Mouse (Mus musculus) megakaryocyte, embryonic 14.5 days (primary cell): Measurements from ENCODE around the gene Gsk3a.

Source experiments
- FLI1 ChIP-seq: IDR thresholded peaks from 2 replicates; pipeline ENCODE4 v1.6.1; 2012; ENCODE audit warnings: low read length, inconsistent platforms, mixed read lengths
- GATA1 ChIP-seq: IDR thresholded peaks from 3 replicates; pipeline ENCODE4 v1.6.1; 2012; ENCODE audit warnings: mixed read lengths, low read length, inconsistent platforms, borderline replicate concordance

DNA sequence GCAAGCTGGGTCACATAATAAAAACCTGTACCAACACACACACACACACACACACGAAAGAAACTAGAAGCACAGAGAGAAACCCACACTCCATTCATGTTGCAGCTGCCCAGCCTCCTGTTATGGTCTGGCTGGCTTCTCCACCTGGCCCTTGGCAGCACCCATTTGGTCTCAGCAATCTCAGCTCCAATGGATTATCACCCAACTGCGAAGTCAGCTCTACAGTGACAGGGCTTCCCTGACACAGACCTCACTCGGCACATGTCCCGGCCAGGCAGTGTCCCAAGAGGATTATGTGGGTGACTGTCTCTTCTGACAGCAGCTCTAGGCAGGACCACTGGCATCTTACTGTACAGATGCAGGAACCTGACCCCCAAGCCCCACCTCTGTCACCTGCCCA, 27.2 kb downstream of the Gsk3a start:
- TF ChIP-seq GATA1 = no peak
- no peak for TF ChIP-seq FLI1
